ENCODE assay signal across 10 mouse cellular contexts in the genomic region with DNA sequence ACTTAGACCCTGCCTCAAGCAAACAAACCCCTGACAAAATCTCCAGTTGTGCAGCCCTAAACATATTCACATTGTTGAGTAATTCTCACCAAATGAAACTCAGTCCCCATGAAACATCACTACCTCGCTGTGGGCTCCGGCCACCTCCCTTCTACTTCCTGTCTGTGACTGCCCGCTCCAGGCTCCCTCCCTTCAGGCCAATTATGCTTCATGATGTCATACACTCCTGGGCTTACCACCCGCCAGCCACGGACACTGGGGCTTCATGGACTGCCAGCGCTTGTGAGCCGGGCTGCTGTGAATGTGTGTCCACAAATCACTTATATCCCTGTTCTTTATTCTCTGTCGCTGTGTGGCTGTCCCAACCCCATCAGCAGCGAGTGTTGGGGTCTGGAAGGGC. TPM values are rescaled to one million over a fixed set of nuclear protein-coding genes. Genes with fewer than 3 reads are reported as not detected.
A peak's percentile ranks its signal among the peaks of the same experiment; 100 is the strongest.
DNase-seq lines count a peak whose midpoint lies in the region; ATAC-seq and TF ChIP-seq lines count a peak whose summit lies in the region.
"Had no signal": no experiment of that assay in that cellular context is flagged by ENCODE, and none has a peak within 500 bp of the region (broad histone marks: within the 10 kb centered on the region; RNA-seq: fewer than 3 reads in every experiment).

No protein-coding gene starts in this region.

- no peak overlapping the region; the same call in 1 of the 2 replicates for H3K4me3 ChIP-seq in heart, embryonic 10.5 days
- H3K4me3 ChIP-seq in limb, embryonic 13.5 days, result no peak overlapping the region
- H3K4me3 ChIP-seq in myocyte, result peak overlapping the region; percentile 3

- peak overlapping the region; percentile 70; the same call in 1 of the 2 replicates for H3K27ac ChIP-seq in heart, embryonic 10.5 days
- peak overlapping the region; percentile 3; the same call in 1 of the 2 replicates for H3K27ac ChIP-seq in limb, embryonic 13.5 days

- 0 out of 2 replicates have a peak, but pooled peaks cover 6% of the 10 kb centered on the region for H3K27me3 ChIP-seq in heart, embryonic 10.5 days (ENCODE audit: insufficient read depth, poor library complexity, severe bottlenecking)
- H3K27me3 ChIP-seq in limb, embryonic 13.5 days, result no peaks in the 10 kb centered on the region
- H3K27me3 ChIP-seq in myocyte (ENCODE audit: control insufficient read depth, insufficient read depth, insufficient read length), result no peaks in the 10 kb centered on the region

- 42% methylated on average over 9 of the region's 9 CpGs for WGBS in heart, embryonic 10.5 days
- 24% methylated on average over 9 of the region's 9 CpGs for WGBS in limb, embryonic 13.5 days

- no peak overlapping the region for H3ac ChIP-seq in myocyte (ENCODE audit: control insufficient read depth, insufficient read length)

- H3K4me2 ChIP-seq in limb, embryonic 13.5 days (replicated peaks), result peak overlapping the region; percentile 31
- peak overlapping the region; percentile 75 for H3K4me2 ChIP-seq in myocyte (ENCODE audit: low read depth)

- peaks cover 27% of the 10 kb centered on the region for H3K4me1 ChIP-seq in heart, embryonic 10.5 days
- peaks cover 11% of the 10 kb centered on the region for H3K4me1 ChIP-seq in limb, embryonic 13.5 days

- ATAC-seq in limb, embryonic 13.5 days (ENCODE audit: low FRiP score, low read depth), result no peak

- peak; percentile 78 for TF ChIP-seq POLR2A in myocyte (IDR thresholded peaks at IDR 0.05; ENCODE audit: insufficient read length, low read depth)

- no peaks in the 10 kb centered on the region for H3K79me2 ChIP-seq in myocyte (ENCODE audit: control insufficient read depth, insufficient read depth)

- DNase-seq in adrenal gland, adult 2 months, result peak; percentile 52
- DNase-seq in adrenal gland, adult 18-20 months (ENCODE audit: low spot score in 2 of 2), result no peak
- peak; percentile 25 for DNase-seq in adrenal gland, postnatal 25 days
- DNase-seq in heart, embryonic 10.5 days (ENCODE audit: low spot score), result no peak
- no peak for DNase-seq in right cerebral cortex, postnatal 4 days
- DNase-seq in spleen, postnatal 14 days (ENCODE audit: low spot score in 2 of 2), result no peak

- no peaks in the 10 kb centered on the region for H3K9me3 ChIP-seq in heart, embryonic 10.5 days
- no peaks in the 10 kb centered on the region for H3K9me3 ChIP-seq in limb, embryonic 13.5 days

- peak overlapping the region; percentile 13; the same call in 1 of the 2 replicates for H3K9ac ChIP-seq in limb, embryonic 13.5 days

- no peaks in the 10 kb centered on the region for H3K36me3 ChIP-seq in heart, embryonic 10.5 days
- no peaks in the 10 kb centered on the region for H3K36me3 ChIP-seq in limb, embryonic 13.5 days
- no peaks in the 10 kb centered on the region for H3K36me3 ChIP-seq in myocyte (ENCODE audit: control insufficient read depth, insufficient read depth)

TF ChIP-seq in myocyte, 11 proteins besides CTCF, POLR2A, EP300 and RAD21:
- TF ChIP-seq SRF (IDR thresholded peaks at IDR 0.05; ENCODE audit: control insufficient read depth, insufficient read length, low read depth) (no peak), E2F4 (IDR thresholded peaks at IDR 0.05; ENCODE audit: insufficient read depth) (no peak), USF1 (IDR thresholded peaks at IDR 0.05; ENCODE audit: low read depth) (no peak), POLR2AphosphoS2 (IDR thresholded peaks at IDR 0.05; ENCODE audit: insufficient read length, low read depth) (peak; percentile 66), TCF12 (IDR thresholded peaks at IDR 0.05; ENCODE audit: insufficient read depth, poor library complexity, severe bottlenecking) (no peak)
TF ChIP-seq in myocyte: peak in this region for 1.

RNA-seq across cellular contexts. Expression of gene Gcgr, which starts 10.8 kb away (rescaled TPM):
- 1 to 10 TPM; 1.5 to 1.7 TPM for total RNA-seq in adrenal gland, adult 2 months (2021)
- 2.1 and 2.5 TPM in 2 replicates for polyA plus RNA-seq in adrenal gland, adult 2 months (2012; rRNA removed)
- total RNA-seq in adrenal gland, adult 18-20 months (2021), result 1 to 10 TPM in 1 of 2 experiments, under 1 TPM in 1; 0.96 to 3.0 TPM
- total RNA-seq in adrenal gland, postnatal 25 days (2021), result 1.0 and 3.5 TPM in 2 replicates
- 0.26 and 2.2 TPM in 2 replicates for polyA plus RNA-seq in heart, embryonic 10.5 days (2016; fragmentation: Nextera tagmentation; extraction: Ambion mirVana)
- polyA plus RNA-seq in limb, embryonic 13.5 days (2015; fragmentation: Nextera tagmentation; extraction: Ambion mirVana), result 6.3 and 7.3 TPM in 2 replicates
- 0.05 TPM for polyA plus RNA-seq in myocyte (2012; fragmentation: generic; extraction: Trizol)
- polyA plus RNA-seq: C2C12 had no signal

RNA-seq across cellular contexts. Expression of gene Slc25a10, which starts 28.1 kb away (rescaled TPM):
- 100 to 1,000 TPM; 103 to 116 TPM for total RNA-seq in adrenal gland, adult 2 months (2021)
- polyA plus RNA-seq in adrenal gland, adult 2 months (2012; rRNA removed), result 400 and 531 TPM in 2 replicates
- total RNA-seq in adrenal gland, adult 18-20 months (2021), result 100 to 1,000 TPM in 1 of 2 experiments, 10 to 100 TPM in 1; 97.2 to 106 TPM
- total RNA-seq in adrenal gland, postnatal 25 days (2021), result 102 and 151 TPM in 2 replicates
- 55.6 and 56.6 TPM in 2 replicates for polyA plus RNA-seq in heart, embryonic 10.5 days (2016; fragmentation: Nextera tagmentation; extraction: Ambion mirVana)
- polyA plus RNA-seq in limb, embryonic 13.5 days (2015; fragmentation: Nextera tagmentation; extraction: Ambion mirVana), result 46.8 and 49.0 TPM in 2 replicates
- 43.8 TPM for polyA plus RNA-seq in myocyte (2012; fragmentation: generic; extraction: Trizol)

RNA-seq across cellular contexts. Expression of gene Mcrip1, which starts 29.8 kb away (rescaled TPM):
- total RNA-seq in adrenal gland, adult 2 months (2021), result 10 to 100 TPM; 56.9 to 65.8 TPM
- polyA plus RNA-seq in adrenal gland, adult 2 months (2012; rRNA removed), result 136 and 157 TPM in 2 replicates
- total RNA-seq in adrenal gland, adult 18-20 months (2021), result 10 to 100 TPM; 46.6 to 57.8 TPM
- 67.5 and 75.4 TPM in 2 replicates for total RNA-seq in adrenal gland, postnatal 25 days (2021)
- polyA plus RNA-seq in heart, embryonic 10.5 days (2016; fragmentation: Nextera tagmentation; extraction: Ambion mirVana), result 153 and 186 TPM in 2 replicates
- polyA plus RNA-seq in limb, embryonic 13.5 days (2015; fragmentation: Nextera tagmentation; extraction: Ambion mirVana), result 245 TPM in 2 replicates
- polyA plus RNA-seq in myocyte (2012; fragmentation: generic; extraction: Trizol), result 237 TPM

RNA-seq across cellular contexts. Expression of gene Ppp1r27, which starts 31.2 kb away (rescaled TPM):
- under 1 TPM; 0.40 to 0.79 TPM for total RNA-seq in adrenal gland, adult 2 months (2021)
- polyA plus RNA-seq in adrenal gland, adult 2 months (2012; rRNA removed), result 0.83 and 1.2 TPM in 2 replicates
- total RNA-seq in adrenal gland, adult 18-20 months (2021), result 1 to 10 TPM in 1 of 2 experiments, under 1 TPM in 1; 0.42 to 1.1 TPM
- total RNA-seq in adrenal gland, postnatal 25 days (2021), result 1.4 TPM in 1 of 2 replicates, not detected in the other
- not detected in 2 replicates for polyA plus RNA-seq in heart, embryonic 10.5 days (2016; fragmentation: Nextera tagmentation; extraction: Ambion mirVana)
- polyA plus RNA-seq in limb, embryonic 13.5 days (2015; fragmentation: Nextera tagmentation; extraction: Ambion mirVana), result 0.59 and 0.94 TPM in 2 replicates
- polyA plus RNA-seq in myocyte (2012; fragmentation: generic; extraction: Trizol), result 1.0 TPM
- polyA plus RNA-seq: neural tube, embryonic 14.5 days had no signal

RNA-seq across cellular contexts. Expression of gene Mrpl12, which starts 35.3 kb away (rescaled TPM):
- total RNA-seq in adrenal gland, adult 2 months (2021), result 100 to 1,000 TPM; 107 to 146 TPM
- 163 and 185 TPM in 2 replicates for polyA plus RNA-seq in adrenal gland, adult 2 months (2012; rRNA removed)
- 100 to 1,000 TPM; 104 to 140 TPM for total RNA-seq in adrenal gland, adult 18-20 months (2021)
- total RNA-seq in adrenal gland, postnatal 25 days (2021), result 96.3 and 104 TPM in 2 replicates
- polyA plus RNA-seq in heart, embryonic 10.5 days (2016; fragmentation: Nextera tagmentation; extraction: Ambion mirVana), result 259 and 270 TPM in 2 replicates
- polyA plus RNA-seq in limb, embryonic 13.5 days (2015; fragmentation: Nextera tagmentation; extraction: Ambion mirVana), result 120 and 124 TPM in 2 replicates
- polyA plus RNA-seq in myocyte (2012; fragmentation: generic; extraction: Trizol), result 218 TPM

Comparison
In these comparisons a context has a peak if more than half of its experiments do, and no peak if none do; other contexts are left out.
1. DNase-seq: peak in adrenal gland, adult 2 months (single experiment) and adrenal gland, postnatal 25 days (single experiment); none in adrenal gland, adult 18-20 months (0 of 2), heart, embryonic 10.5 days (single experiment), right cerebral cortex, postnatal 4 days (single experiment) and spleen, postnatal 14 days (0 of 2).